Mouse (Mus musculus): Measurements from ENCODE around the gene H2-DMb2. TPM values are rescaled to one million over a fixed set of nuclear protein-coding genes. Genes with fewer than 3 reads are reported as not detected.

The H2-DMb2 gene
- polyA plus RNA-seq, 1 experiment from 2014 or later = not detected

DNA sequence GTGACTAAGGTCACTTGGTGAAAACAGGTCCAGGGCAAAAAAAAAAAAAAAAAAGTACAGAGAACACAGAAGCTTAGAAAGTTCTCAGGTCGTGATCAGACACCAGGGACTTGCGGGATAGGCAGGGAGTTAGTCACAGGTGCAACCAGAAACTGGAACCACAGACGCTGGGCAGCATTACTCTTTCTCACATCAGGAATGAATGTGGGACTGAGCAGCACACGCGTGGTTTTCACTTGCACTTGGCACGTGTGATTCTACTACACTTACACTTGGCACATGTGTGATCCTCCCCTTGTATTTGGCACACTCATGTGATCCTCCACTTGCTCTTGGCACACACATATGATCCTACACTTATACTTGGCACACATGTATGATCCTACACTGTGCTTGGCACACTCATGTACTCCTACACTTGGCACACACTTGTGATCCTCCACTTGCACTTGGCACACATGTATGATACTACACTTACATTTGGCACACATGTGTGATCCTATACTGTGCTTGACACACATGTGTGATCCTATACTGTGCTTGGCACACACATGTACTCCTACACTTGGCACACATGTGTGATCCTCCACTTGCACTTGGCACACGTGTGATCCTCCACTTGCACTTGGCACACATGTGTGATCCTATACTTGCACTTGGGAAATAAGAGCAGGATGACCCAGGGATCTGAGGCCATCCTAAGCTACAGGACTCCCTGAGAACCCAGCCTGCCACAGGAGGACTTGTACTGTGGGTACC lies 35.8 kb upstream of the H2-DMb2 start:
- peaks cover 38% of the 10 kb centered on the region for H3K36me3 ChIP-seq
- ATAC-seq (ENCODE audit: insufficient number of reproducible peaks, low FRiP score) = 0 out of 2 replicates have a peak, but pooled peaks have one; percentile 24
- peaks cover 2% of the 10 kb centered on the region; the same call in 1 of the 2 replicates for H3K4me1 ChIP-seq (replicated peaks)
- WGBS = 81% methylated on average over 7 of the region's 7 CpGs
- H3K9me3 ChIP-seq (replicated peaks) = no peaks in the 10 kb centered on the region
- no peak overlapping the region for H3K4me3 ChIP-seq
- no peak overlapping the region for H3K27ac ChIP-seq (ENCODE audit: poor library complexity, severe bottlenecking)
- H3K27me3 ChIP-seq (replicated peaks) = no peaks in the 10 kb centered on the region
- H3K9ac ChIP-seq = no peak overlapping the region
- no peak overlapping the region for H3K4me2 ChIP-seq

DNA sequence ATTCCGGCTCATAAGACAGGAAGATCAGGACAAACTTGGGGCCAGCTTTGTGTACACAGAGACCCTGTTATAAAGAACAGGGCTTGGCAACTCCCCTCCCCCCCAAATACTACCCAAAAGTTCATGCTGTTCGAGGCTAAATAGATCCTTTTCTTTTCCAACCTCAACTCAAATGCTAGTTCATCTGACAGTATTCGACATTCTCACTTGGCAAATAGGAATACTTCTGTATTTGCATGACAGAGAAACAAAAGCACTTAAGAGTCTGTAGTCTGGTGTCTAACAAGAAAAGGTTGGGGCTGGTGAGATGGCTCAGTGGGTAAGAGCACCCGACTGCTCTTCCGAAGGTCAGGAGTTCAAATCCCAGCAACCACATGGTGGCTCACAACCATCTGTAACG lies 34.6 kb upstream of the H2-DMb2 start:
- H3K4me1 ChIP-seq (replicated peaks) = peaks cover 3% of the 10 kb centered on the region; the same call in 1 of the 2 replicates
- no peaks in the 10 kb centered on the region for H3K27me3 ChIP-seq (replicated peaks)
- peaks cover 50% of the 10 kb centered on the region for H3K36me3 ChIP-seq
- no peaks in the 10 kb centered on the region for H3K9me3 ChIP-seq (replicated peaks)
- no peak overlapping the region for H3K4me2 ChIP-seq
- ATAC-seq (ENCODE audit: insufficient number of reproducible peaks, low FRiP score) = no peak
- no peak overlapping the region for H3K4me3 ChIP-seq
- WGBS = 80% methylated on average over 5 of the region's 6 CpGs
- H3K27ac ChIP-seq (ENCODE audit: poor library complexity, severe bottlenecking) = no peak overlapping the region
- no peak overlapping the region for H3K9ac ChIP-seq

DNA sequence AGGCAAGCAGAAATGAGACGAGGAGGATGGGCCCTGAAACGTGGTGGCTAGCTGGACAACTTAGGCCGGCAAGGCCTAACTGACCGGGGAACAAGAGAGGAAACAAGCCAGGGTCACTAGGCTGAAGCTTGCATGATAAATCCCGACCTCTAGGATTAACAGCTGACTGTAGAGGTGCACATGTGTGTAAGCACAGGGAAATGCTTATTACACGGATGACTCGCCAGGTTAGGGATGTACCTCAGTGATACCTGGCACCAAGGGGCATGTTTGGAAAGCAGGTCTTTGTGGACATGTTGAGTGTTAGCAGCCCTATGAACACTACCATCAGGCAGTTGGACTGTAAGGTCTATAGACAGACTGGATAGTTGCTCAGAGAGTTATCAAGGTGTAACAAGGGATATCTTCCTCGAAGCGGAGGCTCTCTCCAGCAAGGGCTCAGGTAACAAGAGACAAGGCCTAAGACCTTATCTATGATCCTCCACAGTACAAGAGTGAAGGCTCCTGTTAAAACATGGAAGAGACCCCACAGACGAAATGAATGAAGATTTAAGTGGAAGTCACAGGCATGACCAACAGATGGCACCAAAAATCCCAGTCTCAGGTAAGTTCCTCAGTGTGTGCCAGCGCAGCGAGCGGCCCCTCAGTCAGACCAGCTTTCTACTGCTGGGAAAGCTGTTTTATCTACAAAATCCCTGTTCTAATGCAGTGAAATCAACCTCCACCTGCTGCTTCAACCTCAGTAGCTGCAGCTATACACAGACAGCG lies 33.9 kb upstream of the H2-DMb2 start:
- no peak overlapping the region for H3K4me3 ChIP-seq
- 74% methylated on average over 14 of the region's 14 CpGs for WGBS
- H3K9ac ChIP-seq = no peak overlapping the region
- peaks cover 57% of the 10 kb centered on the region for H3K36me3 ChIP-seq
- H3K9me3 ChIP-seq (replicated peaks) = no peaks in the 10 kb centered on the region
- H3K4me1 ChIP-seq (replicated peaks) = peaks cover 3% of the 10 kb centered on the region; the same call in 1 of the 2 replicates
- no peak for ATAC-seq (ENCODE audit: insufficient number of reproducible peaks, low FRiP score)
- no peaks in the 10 kb centered on the region for H3K27me3 ChIP-seq (replicated peaks)
- H3K4me2 ChIP-seq = no peak overlapping the region
- 0 out of 2 replicates have a peak overlapping the region, but pooled peaks have one; percentile 2 for H3K27ac ChIP-seq (ENCODE audit: poor library complexity, severe bottlenecking)

DNA sequence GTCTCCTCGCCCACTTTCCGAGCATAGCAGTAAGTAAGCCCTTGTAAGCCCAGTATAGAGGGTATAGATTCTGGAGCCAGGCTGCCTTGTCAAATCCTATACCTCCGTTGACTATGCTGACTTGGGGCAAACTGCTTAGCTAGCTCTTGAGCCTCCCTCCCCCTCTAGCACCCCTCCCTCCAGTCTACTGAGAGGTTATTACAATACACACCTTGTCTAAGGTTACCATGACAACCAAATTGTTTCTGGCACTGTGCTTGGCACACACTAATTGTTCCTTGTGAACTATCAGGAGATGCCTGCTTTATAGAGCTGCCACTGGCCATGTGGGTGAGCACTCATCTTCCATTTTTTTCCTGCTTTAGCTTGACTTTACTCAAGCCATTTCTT lies 33.3 kb upstream of the H2-DMb2 start:
- Histone ChIP-seq H3K9ac (no peak overlapping the region), H3K4me2 (no peak overlapping the region), H3K4me1 (replicated peaks) (peaks cover 5% of the 10 kb centered on the region; the same call in 1 of the 2 replicates), H3K4me3 (no peak overlapping the region), H3K36me3 (peaks cover 63% of the 10 kb centered on the region), H3K27ac (ENCODE audit: poor library complexity, severe bottlenecking) (0 out of 2 replicates have a peak overlapping the region, but pooled peaks have one; percentile 2), H3K27me3 (replicated peaks) (no peaks in the 10 kb centered on the region), H3K9me3 (replicated peaks) (no peaks in the 10 kb centered on the region)
- WGBS = 65% methylated on average over 3 of the region's 3 CpGs
- no peak for ATAC-seq (ENCODE audit: insufficient number of reproducible peaks, low FRiP score)

DNA sequence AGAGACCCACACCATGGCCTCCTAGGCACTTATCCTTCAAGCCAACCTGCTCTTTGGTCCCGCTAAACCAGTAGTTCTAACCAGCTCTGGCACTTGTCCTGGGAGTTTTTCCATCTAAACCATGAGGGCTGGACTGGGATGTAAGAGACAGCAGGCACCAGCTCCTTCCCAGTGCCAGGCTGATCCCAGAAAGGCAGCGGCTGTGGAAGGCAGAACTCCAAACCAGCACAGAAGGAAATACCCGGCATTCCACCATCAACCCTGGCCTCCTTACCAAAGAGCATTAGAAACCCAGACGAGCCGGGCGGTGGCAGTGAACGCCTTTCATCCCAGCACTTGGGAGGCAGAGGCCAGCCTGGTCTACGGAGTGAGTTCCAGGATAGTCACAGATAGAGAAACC lies 32.8 kb upstream of the H2-DMb2 start:
- Histone ChIP-seq H3K27ac (ENCODE audit: poor library complexity, severe bottlenecking) (no peak overlapping the region), H3K9me3 (replicated peaks) (no peaks in the 10 kb centered on the region), H3K4me1 (replicated peaks) (peaks cover 8% of the 10 kb centered on the region), H3K9ac (no peak overlapping the region), H3K4me2 (no peak overlapping the region), H3K36me3 (peaks cover 68% of the 10 kb centered on the region), H3K4me3 (no peak overlapping the region), H3K27me3 (replicated peaks) (no peaks in the 10 kb centered on the region)
- 55% methylated on average over 8 of the region's 8 CpGs for WGBS
- ATAC-seq (ENCODE audit: insufficient number of reproducible peaks, low FRiP score) = no peak

DNA sequence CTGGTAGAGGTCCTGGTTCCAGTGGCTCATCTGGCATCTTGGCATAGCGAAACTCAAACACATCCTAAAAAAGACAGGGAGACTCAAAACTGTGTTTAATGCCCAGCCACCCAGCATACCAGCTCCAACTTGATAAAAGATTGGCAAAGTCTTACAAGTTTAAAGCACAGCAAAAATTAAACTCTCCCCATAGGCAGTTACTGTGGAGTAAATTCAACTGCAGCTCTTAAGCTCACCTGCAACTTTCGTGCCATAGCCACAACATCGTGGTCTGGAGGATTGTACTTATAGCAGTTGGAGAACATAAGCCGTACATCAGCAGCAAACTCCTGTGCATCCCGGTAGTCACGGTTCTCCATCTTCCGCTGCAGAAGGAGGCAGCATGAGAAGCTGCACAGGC lies 29.0 kb upstream of the H2-DMb2 start:
- peaks cover 94% of the 10 kb centered on the region for H3K36me3 ChIP-seq
- H3K4me2 ChIP-seq = no peak overlapping the region
- H3K4me3 ChIP-seq = no peak overlapping the region
- no peak overlapping the region for H3K27ac ChIP-seq (ENCODE audit: poor library complexity, severe bottlenecking)
- H3K27me3 ChIP-seq (replicated peaks) = no peaks in the 10 kb centered on the region
- H3K9ac ChIP-seq = no peak overlapping the region
- ATAC-seq (ENCODE audit: insufficient number of reproducible peaks, low FRiP score) = no peak
- H3K4me1 ChIP-seq (replicated peaks) = peaks cover 24% of the 10 kb centered on the region
- H3K9me3 ChIP-seq (replicated peaks) = no peaks in the 10 kb centered on the region
- WGBS = 92% methylated on average over 7 of the region's 7 CpGs

DNA sequence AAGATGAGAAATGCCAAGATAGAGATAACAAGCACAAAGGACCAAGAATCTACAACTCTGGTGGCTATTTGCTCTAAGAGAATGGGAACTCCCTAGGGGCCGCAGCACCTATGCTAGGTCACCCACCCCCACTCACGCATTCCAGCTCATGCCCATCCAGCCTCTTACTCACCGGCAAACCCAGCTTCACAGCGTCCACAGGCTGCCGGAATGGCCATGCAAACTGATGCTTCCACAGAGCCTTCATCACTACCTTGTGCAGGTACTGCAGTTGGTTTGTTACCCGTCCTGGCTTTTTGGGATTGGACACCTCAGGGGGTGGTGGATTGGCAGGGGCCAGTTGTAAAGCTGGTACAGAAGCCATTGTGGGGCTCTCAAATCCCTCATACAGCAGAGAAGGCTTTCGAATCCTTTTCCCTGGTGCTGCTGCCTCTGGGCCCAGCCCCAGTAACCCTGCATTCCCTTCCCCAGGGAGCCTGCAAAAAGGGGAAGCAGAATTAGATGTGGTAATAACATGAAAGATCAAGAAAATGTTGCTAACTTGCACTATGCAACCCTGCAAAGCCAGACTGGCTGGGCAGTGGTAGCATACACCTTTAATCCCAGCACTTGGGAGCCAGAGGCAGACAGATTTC lies 26.3 kb upstream of the H2-DMb2 start:
- Histone ChIP-seq H3K9me3 (replicated peaks) (no peaks in the 10 kb centered on the region), H3K27ac (ENCODE audit: poor library complexity, severe bottlenecking) (no peak overlapping the region), H3K9ac (peak overlapping the region; percentile 95), H3K4me2 (peak overlapping the region; percentile 95), H3K4me1 (replicated peaks) (peaks cover 24% of the 10 kb centered on the region), H3K4me3 (peak overlapping the region; percentile 98), H3K36me3 (peaks cover 70% of the 10 kb centered on the region), H3K27me3 (replicated peaks) (no peaks in the 10 kb centered on the region)
- 32% methylated on average over 7 of the region's 7 CpGs for WGBS
- no peak for ATAC-seq (ENCODE audit: insufficient number of reproducible peaks, low FRiP score)

DNA sequence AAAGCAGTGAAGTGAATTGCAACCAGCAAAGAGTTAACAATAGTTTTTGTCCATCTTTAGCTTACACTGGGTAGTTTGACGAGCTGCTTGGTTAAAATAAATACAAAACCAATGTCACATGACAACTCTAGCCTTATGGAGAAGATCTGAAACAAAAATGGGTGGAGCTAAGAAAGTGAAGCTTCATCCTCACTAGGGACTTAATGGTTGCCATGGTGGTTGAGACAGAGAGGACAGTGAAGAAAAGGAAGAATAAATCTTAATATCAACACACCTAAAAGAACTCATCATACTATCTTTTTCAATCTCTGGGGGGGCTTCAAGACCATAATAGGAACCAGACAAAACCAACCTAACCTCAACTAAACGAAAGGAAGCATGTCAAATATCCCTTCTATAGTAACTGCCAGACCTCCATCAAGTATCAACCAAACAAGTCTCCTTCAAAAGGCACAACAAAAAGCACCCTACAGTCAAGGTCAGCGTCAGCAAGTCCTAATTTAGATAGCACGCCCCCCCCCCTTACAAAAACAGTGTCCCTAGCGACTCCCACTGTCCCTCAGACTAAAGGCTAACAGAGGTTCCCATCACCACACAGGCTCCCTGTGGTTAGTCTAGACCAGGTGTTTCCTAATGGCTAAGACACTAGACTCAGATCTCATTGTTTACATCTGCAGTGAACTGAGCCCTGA lies 25.5 kb upstream of the H2-DMb2 start:
- Histone ChIP-seq H3K27me3 (replicated peaks) (no peaks in the 10 kb centered on the region), H3K36me3 (peaks cover 63% of the 10 kb centered on the region), H3K9me3 (replicated peaks) (no peaks in the 10 kb centered on the region), H3K4me1 (replicated peaks) (peaks cover 21% of the 10 kb centered on the region), H3K4me2 (peak overlapping the region; percentile 95), H3K4me3 (peak overlapping the region; percentile 98), H3K27ac (ENCODE audit: poor library complexity, severe bottlenecking) (peak overlapping the region; percentile 100; the same call in 1 of the 2 replicates), H3K9ac (peak overlapping the region; percentile 95)
- ATAC-seq (ENCODE audit: insufficient number of reproducible peaks, low FRiP score) = no peak
- WGBS = 2% methylated on average over 5 of the region's 5 CpGs

DNA sequence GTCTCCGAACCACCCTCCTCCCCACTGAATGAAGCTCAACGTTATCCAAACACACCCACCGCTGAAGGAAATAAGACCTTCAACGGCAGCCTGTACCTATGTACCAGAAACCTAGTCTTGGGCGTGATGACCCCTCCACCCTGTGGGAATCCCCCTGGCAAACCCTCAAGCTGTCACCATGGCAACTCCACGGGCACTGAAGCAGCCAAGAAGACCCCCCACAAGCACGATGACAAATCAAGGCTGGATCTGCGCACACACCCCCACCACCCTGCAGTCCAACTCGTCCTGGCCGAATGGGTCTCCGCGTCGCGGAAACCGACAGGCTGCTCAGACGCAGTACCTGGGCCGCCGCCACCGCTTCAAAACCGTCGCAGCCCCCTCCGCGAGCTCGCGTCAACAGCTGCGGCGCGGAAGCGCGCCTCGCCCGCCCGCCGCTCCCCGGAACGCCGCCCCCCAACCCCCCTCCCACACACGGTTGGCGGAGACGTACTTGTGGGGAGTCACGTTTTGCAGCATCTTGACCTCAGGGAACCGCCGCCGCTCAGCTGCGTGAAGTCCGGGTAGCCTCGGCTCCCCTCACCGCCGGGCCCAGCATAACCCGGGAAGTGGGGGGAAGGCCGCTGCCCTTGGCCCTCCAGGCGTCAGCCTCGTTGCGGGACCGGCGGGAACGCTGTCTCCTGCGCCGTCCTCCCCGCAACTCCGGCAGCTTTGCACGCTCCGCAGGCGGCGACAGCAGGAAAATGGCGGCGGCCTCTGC lies 24.8 kb upstream of the H2-DMb2 start:
- ATAC-seq (ENCODE audit: insufficient number of reproducible peaks, low FRiP score) = no peak
- Histone ChIP-seq H3K4me2 (peak overlapping the region; percentile 95), H3K27me3 (replicated peaks) (no peaks in the 10 kb centered on the region)

DNA sequence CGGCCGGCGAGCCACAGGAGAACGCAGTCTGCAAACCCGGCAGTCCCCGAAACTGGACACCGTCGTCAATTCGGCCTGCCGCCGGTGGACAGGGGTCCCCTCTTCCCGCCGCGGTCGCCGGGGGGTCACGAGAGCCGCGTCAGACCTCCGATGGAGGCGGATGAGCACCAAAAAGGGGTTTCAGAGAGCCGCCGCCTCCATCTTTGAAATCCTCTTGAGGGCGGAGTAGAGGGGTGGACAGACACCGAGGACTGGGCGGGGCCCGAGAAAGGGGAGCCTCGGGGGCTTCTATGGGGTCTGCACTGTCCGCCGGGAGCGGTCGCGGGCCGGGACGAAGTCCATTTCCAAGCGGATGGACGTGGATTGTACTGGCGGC lies 24.2 kb upstream of the H2-DMb2 start:
- peak overlapping the region; percentile 98 for H3K4me3 ChIP-seq
- ATAC-seq (ENCODE audit: insufficient number of reproducible peaks, low FRiP score) = peak; percentile 19

More for the DNA sequence above, 24.8 kb upstream of the H2-DMb2 start:
- peaks cover 23% of the 10 kb centered on the region for H3K4me1 ChIP-seq (replicated peaks)
- H3K9me3 ChIP-seq (replicated peaks) = no peaks in the 10 kb centered on the region
- H3K4me3 ChIP-seq = peak overlapping the region; percentile 98
- H3K36me3 ChIP-seq = peaks cover 55% of the 10 kb centered on the region
- WGBS = under 1% methylated on average over 67 of the region's 67 CpGs
- peak overlapping the region; percentile 95 for H3K9ac ChIP-seq
- H3K27ac ChIP-seq (ENCODE audit: poor library complexity, severe bottlenecking) = peak overlapping the region; percentile 100

More for the DNA sequence above, 24.2 kb upstream of the H2-DMb2 start:
- Histone ChIP-seq H3K9me3 (replicated peaks) (no peaks in the 10 kb centered on the region), H3K27me3 (replicated peaks) (no peaks in the 10 kb centered on the region), H3K36me3 (peaks cover 50% of the 10 kb centered on the region), H3K4me2 (peak overlapping the region; percentile 95), H3K9ac (peak overlapping the region; percentile 95), H3K4me1 (replicated peaks) (peaks cover 28% of the 10 kb centered on the region), H3K27ac (ENCODE audit: poor library complexity, severe bottlenecking) (peak overlapping the region; percentile 100)
- WGBS = under 1% methylated on average over 38 of the region's 38 CpGs

All from heart, embryonic 12.5 days (tissue).